Mouse (Mus musculus): ENCODE data around the gene Upk2. TPM values are rescaled to one million over a fixed set of nuclear protein-coding genes. Genes with fewer than 3 reads are reported as not detected.
A peak's percentile ranks its signal among the peaks of the same experiment; 100 is the strongest.

Upk2 gene
- total and polyA plus RNA-seq, 3 experiments = 0.53 TPM; not detected in 2

- Histone ChIP-seq H3K9ac (ENCODE audit: low read depth, low read length) (no peak overlapping the region), H3K27me3 (ENCODE audit: control insufficient read depth, insufficient read depth, low read length) (no peaks in the 10 kb centered on the region)
These were observed 41.1 kb upstream of the Upk2 start for GRCm38 (mm10) chr9:44495810-44496344.

GRCm38 (mm10) chr9:44494863-44495809 lies 40.4 kb upstream of the Upk2 start:
- DNase-seq = peak; percentile 50 to 59
- TF ChIP-seq EP300 (IDR thresholded peaks at IDR 0.05; ENCODE audit: insufficient read depth, low read depth, low read length) (no peak), POLR2A (IDR thresholded peaks at IDR 0.05; ENCODE audit: insufficient read depth, low read depth, low read length) (no peak), CTCF (IDR thresholded peaks at IDR 0.05) (no peak)
- WGBS = 14% methylated on average over 9 of the region's 9 CpGs
- H3K27ac ChIP-seq = peak overlapping the region; percentile 71
- peak overlapping the region; percentile 28 for H3K9ac ChIP-seq (ENCODE audit: low read depth, low read length)
- no peaks in the 10 kb centered on the region for H3K27me3 ChIP-seq (ENCODE audit: control insufficient read depth, insufficient read depth, low read length)
- intact Hi-C loops (cut with DNase I) = no loop called here
- no peak overlapping the region; the same call in 1 of the 2 replicates for H3K4me3 ChIP-seq
- no peaks in the 10 kb centered on the region for H3K79me2 ChIP-seq (replicated peaks; ENCODE audit: control insufficient read depth, insufficient read depth, low read length)
- H3K36me3 ChIP-seq (ENCODE audit: control insufficient read depth, insufficient read depth, low read length) = peaks cover 5% of the 10 kb centered on the region
- H3K4me1 ChIP-seq (ENCODE audit: control insufficient read depth, insufficient read depth, low read length) = peaks cover 42% of the 10 kb centered on the region

More at GRCm38 (mm10) chr9:44495810-44496344, 41.1 kb upstream of the Upk2 start:
- intact Hi-C loops (cut with DNase I) = no loop called here
- DNase-seq = no peak
- Histone ChIP-seq H3K4me1 (ENCODE audit: control insufficient read depth, insufficient read depth, low read length) (peaks cover 43% of the 10 kb centered on the region), H3K79me2 (replicated peaks; ENCODE audit: control insufficient read depth, insufficient read depth, low read length) (no peaks in the 10 kb centered on the region), H3K36me3 (ENCODE audit: control insufficient read depth, insufficient read depth, low read length) (peaks cover 5% of the 10 kb centered on the region), H3K4me3 (no peak overlapping the region), H3K27ac (peak overlapping the region; percentile 71)
- TF ChIP-seq POLR2A (IDR thresholded peaks at IDR 0.05; ENCODE audit: insufficient read depth, low read depth, low read length) (no peak), EP300 (IDR thresholded peaks at IDR 0.05; ENCODE audit: insufficient read depth, low read depth, low read length) (no peak), CTCF (IDR thresholded peaks at IDR 0.05) (no peak)
- WGBS = 80% methylated on average over 10 of the region's 10 CpGs

DNA sequence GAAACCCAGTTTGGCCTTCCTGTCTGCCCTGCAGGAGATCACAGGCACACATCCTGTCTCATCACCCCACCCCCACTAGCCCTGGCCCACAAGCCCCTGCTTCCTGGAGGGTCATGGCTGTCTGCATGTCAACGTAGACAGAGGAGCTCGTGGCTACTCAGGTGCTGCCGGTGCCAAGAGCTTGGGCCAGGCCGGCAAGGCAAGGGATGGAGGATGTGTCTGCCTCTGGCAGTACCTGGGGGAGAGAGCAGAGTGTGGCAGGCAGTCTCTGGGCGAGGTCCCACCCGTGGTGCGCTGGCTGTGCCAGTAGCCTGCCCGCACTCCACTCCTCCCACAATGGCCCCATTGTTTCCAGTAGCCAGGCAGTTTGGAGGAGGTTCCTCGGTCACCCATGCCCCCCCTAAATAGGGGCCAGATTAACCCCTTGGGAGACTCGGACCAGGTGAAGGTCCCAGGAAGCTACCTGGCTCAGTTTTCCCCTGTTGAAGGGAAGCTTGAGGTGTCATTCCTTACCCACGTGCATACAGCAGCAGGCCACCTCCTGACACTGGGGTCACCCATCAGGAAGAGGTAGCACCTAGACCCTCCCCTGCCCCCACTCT lies 39.6 kb upstream of the Upk2 start:
- peak; percentile 54 to 63 for DNase-seq
- Histone ChIP-seq H3K4me1 (ENCODE audit: control insufficient read depth, insufficient read depth, low read length) (peaks cover 45% of the 10 kb centered on the region), H3K79me2 (replicated peaks; ENCODE audit: control insufficient read depth, insufficient read depth, low read length) (no peaks in the 10 kb centered on the region), H3K27ac (peak overlapping the region; percentile 71), H3K36me3 (ENCODE audit: control insufficient read depth, insufficient read depth, low read length) (peaks cover 5% of the 10 kb centered on the region), H3K27me3 (ENCODE audit: control insufficient read depth, insufficient read depth, low read length) (no peaks in the 10 kb centered on the region), H3K9ac (ENCODE audit: low read depth, low read length) (peak overlapping the region; percentile 28), H3K4me3 (no peak overlapping the region; the same call in 1 of the 2 replicates)
- intact Hi-C loops (cut with DNase I) = no loop called here
- TF ChIP-seq EP300 (IDR thresholded peaks at IDR 0.05; ENCODE audit: insufficient read depth, low read depth, low read length) = no peak
- no peak for TF ChIP-seq CTCF (IDR thresholded peaks at IDR 0.05)
- 16% methylated on average over 11 of the region's 11 CpGs for WGBS

DNA sequence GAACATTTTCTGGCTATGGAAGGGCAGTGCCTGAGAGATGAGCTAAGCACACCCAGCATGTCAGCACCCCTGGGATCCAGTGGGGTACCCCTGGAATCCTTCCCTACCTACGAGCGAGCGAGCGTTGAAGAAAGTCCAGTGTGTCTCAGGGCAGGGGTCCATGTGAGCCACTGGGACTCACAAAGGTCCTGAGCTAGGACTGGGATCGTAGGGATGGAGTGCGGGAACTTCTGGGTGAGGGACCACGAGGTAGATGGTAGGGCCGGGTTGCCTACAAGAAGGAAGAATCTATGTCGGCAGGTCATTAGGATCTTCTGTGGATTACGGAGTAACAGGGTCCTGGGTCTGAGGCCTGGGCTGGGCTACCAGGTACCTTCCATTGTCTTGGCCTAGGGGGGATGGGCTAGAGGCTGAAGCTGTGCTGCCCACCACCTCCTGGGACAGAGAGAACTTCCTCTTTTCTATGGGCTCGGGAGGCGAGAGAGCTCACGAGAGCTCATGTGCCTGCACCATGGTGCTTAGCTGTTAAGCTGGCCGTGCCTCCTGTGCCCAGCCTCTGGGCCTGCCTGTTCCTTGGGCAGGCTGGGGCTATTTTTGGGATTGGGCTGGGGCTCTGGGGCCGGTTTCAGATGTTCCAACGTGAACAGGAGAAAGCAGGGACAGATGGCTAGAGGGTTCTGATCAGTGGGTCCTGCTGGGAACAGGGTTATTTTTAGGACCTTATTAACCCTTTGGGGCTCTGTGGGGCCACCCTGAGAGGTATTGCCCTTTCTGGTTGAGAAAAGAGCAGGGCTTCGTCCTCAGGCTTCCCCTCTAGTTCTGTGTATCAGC lies 38.1 kb upstream of the Upk2 start:
- WGBS = 55% methylated on average over 17 of the region's 17 CpGs
- H3K4me3 ChIP-seq = no peak overlapping the region; the same call in 1 of the 2 replicates
- intact Hi-C loops (cut with DNase I) = no loop called here

GRCm38 (mm10) chr9:44491351-44491750 lies 36.6 kb upstream of the Upk2 start:
- intact Hi-C loops (cut with DNase I) = no loop called here
- WGBS = 63% methylated on average over 10 of the region's 10 CpGs
- H3K27ac ChIP-seq = peak overlapping the region; percentile 61; the same call in 1 of the 2 replicates

More for the DNA sequence above, 38.1 kb upstream of the Upk2 start:
- peak overlapping the region; percentile 2 for H3K9ac ChIP-seq (ENCODE audit: low read depth, low read length)
- peaks cover 54% of the 10 kb centered on the region for H3K4me1 ChIP-seq (ENCODE audit: control insufficient read depth, insufficient read depth, low read length)
- H3K27me3 ChIP-seq (ENCODE audit: control insufficient read depth, insufficient read depth, low read length) = no peaks in the 10 kb centered on the region
- no peaks in the 10 kb centered on the region for H3K79me2 ChIP-seq (replicated peaks; ENCODE audit: control insufficient read depth, insufficient read depth, low read length)
- peak; percentile 54 to 71 for DNase-seq
- peak overlapping the region; percentile 71 for H3K27ac ChIP-seq
- TF ChIP-seq POLR2A (IDR thresholded peaks at IDR 0.05; ENCODE audit: insufficient read depth, low read depth, low read length) (peak; percentile 33; the same call in 1 of the 2 replicates), CTCF (IDR thresholded peaks at IDR 0.05) (no peak)
- H3K36me3 ChIP-seq (ENCODE audit: control insufficient read depth, insufficient read depth, low read length) = peaks cover 5% of the 10 kb centered on the region

More at GRCm38 (mm10) chr9:44491351-44491750, 36.6 kb upstream of the Upk2 start:
- Histone ChIP-seq H3K79me2 (replicated peaks; ENCODE audit: control insufficient read depth, insufficient read depth, low read length) (no peaks in the 10 kb centered on the region), H3K4me1 (ENCODE audit: control insufficient read depth, insufficient read depth, low read length) (peaks cover 54% of the 10 kb centered on the region), H3K9ac (ENCODE audit: low read depth, low read length) (no peak overlapping the region), H3K36me3 (ENCODE audit: control insufficient read depth, insufficient read depth, low read length) (peaks cover 5% of the 10 kb centered on the region), H3K4me3 (no peak overlapping the region), H3K27me3 (ENCODE audit: control insufficient read depth, insufficient read depth, low read length) (no peaks in the 10 kb centered on the region)
- TF ChIP-seq POLR2A (IDR thresholded peaks at IDR 0.05; ENCODE audit: insufficient read depth, low read depth, low read length) = no peak
- TF ChIP-seq EP300 (IDR thresholded peaks at IDR 0.05; ENCODE audit: insufficient read depth, low read depth, low read length) = no peak
- no peak for TF ChIP-seq CTCF (IDR thresholded peaks at IDR 0.05)
- no peak for DNase-seq

Measured in heart, adult 2 months (tissue).